Mouse (Mus musculus) A20 (cell line): Measurements from ENCODE around the gene Atp2c1.

ENCODE experiments used
- DNase-seq: peaks from one replicate; pipeline ENCODE4 v3.0.0-alpha.2; 2011; ENCODE audit warnings: low read depth, low spot score

Gene Atp2c1

DNA sequence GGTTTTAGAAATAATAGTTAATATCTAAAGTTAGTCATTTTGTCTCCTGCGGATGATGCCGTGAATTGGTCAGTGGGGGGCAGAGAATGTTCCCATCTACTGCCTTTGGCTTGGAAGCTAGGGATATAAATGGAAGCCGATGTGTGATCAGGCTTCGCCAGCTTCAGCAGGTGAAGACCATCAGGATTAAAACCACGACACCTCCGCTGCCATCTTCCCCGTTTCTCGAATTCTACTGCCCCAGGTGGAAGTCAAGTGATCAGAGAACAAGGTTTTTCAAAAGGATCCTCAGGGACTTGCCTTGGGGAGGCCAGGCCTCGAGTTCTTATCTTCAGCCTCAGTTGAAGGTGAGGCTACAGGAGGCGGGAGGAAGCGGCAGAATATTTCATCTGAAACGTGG, at the start of gene Atp2c1:
Atp2c1 (minus strand) TSS at position 101 of the 400 bp plus-strand sequence.
- DNase-seq = no peak

- DNase-seq = no peak
Measured at GRCm38 (mm10) chr9:105557452-105557851, 30.3 kb upstream of the Atp2c1 start.

- no peak for DNase-seq
Measured at GRCm38 (mm10) chr9:105556141-105556735, 29.1 kb upstream of the Atp2c1 start.

- DNase-seq = no peak
Measured at GRCm38 (mm10) chr9:105554439-105554807, 27.3 kb upstream of the Atp2c1 start.

DNA sequence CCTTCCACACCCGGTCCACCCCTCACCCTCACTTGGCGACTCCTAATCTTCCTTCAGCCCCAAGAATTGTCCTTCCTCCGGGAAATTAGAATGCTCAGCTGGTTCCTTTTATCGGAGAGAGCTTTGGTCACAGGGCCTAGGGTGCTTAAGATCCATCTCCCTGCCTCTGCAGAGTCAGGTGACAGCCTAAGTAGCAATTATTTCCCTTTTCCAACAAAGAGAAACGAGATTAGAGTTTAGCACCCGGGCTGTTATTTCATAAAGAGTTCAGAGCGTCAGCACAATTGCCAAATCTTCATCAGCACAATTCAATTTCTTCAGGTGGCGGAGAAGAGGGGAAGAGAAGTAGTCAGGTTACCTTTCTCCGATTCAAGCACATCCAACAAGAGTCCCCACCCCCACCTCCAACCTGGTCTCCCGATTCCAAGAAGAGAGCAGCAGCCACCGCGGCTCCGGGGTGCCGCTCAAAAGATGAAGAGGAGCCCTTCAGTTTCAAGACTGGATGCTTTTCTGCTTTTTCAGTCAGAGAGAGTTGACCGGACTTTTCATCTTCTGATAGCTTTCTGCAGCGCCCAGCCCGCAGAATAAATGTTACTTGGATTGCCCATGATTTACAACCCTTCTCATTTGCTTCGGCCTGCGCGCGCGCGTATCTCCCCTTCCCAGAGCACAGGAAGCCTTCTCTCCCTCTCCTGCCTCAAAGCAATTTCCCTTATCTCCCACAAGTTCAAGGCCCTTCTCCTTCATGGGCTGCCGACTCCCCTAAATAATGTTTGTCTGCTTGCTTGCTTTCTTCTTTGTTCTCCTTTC, 26.7 kb upstream of the Atp2c1 start:
- DNase-seq = no peak

- DNase-seq = no peak
Measured at GRCm38 (mm10) chr9:105551407-105551806, 24.3 kb upstream of the Atp2c1 start.

DNA sequence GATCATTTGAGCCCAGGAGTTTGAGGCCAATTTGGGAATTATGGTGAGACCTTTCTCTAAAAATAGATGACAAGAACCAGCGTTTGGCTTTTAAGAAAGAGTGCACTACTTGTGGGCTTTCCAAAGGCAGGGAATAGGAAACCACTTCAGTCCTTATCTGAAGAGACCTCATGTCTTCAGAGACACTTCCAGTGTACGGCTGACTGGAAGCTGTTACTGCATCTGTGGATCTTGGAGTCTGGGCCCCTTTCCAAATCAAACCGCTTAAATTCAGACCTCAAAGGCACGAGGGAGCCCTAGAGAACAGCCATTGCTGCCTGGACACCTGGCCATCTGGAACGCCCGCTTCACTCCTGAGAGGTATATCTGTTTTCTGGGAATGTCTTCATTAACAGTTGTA, 22.0 kb upstream of the Atp2c1 start:
- no peak for DNase-seq

DNA sequence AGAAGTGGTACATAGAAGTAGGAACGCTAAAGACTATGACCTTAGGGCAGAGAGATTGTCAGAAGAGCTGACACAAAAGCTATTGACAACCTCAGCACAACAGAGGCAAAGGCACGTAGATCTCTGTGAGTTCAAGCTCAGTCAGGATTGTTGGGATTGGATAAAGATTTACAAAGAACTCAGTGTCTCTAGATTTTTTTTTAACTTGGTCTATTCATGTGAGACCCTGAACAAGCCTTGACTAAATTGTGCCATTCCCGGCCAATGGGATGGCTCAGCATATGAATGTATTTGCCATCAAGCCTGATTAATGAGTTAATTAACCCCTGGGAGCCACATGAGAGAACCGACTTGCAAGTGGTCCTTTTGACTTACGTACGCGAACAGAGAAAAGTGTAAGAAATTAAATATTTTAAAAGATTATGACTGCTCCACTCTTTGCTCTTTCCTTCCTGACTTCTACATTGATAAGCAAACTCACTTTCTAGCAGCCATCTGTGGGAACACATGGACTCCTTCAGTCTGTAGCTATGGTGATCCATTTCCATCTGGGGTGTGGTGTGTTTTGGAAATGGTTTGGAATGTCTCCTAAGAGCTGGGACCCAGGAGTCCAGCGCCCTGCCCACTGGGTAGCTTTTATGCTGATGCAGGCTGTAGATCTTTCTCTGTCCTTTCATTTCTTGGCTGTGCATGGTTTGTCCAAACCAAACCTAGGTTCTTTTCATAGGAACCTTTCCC, 17.1 kb upstream of the Atp2c1 start:
- no peak for DNase-seq

GRCm38 (mm10) chr9:105537473-105537872, 10.4 kb upstream of the Atp2c1 start:
- DNase-seq = no peak

- no peak for DNase-seq
Measured at GRCm38 (mm10) chr9:105536877-105537276, 9.8 kb upstream of the Atp2c1 start.

GRCm38 (mm10) chr9:105525355-105525754, 1.8 kb downstream of the Atp2c1 start:
- DNase-seq = no peak

GRCm38 (mm10) chr9:105523038-105523437, 4.1 kb downstream of the Atp2c1 start:
- no peak for DNase-seq

GRCm38 (mm10) chr9:105522063-105522462, 5.1 kb downstream of the Atp2c1 start:
- peak; percentile 12 for DNase-seq

GRCm38 (mm10) chr9:105520776-105521552, 6.2 kb downstream of the Atp2c1 start:
- peak; percentile 64 for DNase-seq

DNA sequence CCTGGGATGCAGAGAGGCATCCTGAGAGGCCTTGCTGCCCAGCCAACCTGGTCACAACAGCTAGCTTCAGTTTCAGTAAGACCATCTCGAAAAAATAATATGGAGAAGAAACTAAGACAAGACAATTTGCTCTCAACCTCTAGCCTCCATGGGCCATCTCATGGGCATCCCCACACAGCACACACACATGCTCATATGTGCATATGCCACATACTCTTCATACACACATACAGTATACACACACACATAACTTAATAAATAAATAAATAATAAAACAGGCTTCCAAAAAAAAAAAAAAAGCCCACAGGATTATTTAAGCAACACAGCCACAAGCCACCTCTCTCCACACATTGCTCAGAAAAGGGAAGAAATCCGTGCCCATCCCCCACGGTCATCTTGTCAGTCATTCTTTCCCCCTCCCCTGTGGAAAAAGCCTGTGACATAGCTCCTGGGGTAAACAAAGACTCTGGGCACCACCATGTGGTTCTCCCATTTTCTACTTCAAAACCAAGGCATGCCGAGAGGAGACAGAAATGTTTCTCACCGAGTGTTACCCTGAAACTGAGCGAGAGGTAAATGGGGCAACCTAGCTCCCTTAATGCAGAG, 7.7 kb downstream of the Atp2c1 start:
- DNase-seq = no peak

GRCm38 (mm10) chr9:105503690-105504089, 23.4 kb downstream of the Atp2c1 start:
- DNase-seq = no peak

GRCm38 (mm10) chr9:105502389-105502788, 24.7 kb downstream of the Atp2c1 start:
- DNase-seq = no peak

DNA sequence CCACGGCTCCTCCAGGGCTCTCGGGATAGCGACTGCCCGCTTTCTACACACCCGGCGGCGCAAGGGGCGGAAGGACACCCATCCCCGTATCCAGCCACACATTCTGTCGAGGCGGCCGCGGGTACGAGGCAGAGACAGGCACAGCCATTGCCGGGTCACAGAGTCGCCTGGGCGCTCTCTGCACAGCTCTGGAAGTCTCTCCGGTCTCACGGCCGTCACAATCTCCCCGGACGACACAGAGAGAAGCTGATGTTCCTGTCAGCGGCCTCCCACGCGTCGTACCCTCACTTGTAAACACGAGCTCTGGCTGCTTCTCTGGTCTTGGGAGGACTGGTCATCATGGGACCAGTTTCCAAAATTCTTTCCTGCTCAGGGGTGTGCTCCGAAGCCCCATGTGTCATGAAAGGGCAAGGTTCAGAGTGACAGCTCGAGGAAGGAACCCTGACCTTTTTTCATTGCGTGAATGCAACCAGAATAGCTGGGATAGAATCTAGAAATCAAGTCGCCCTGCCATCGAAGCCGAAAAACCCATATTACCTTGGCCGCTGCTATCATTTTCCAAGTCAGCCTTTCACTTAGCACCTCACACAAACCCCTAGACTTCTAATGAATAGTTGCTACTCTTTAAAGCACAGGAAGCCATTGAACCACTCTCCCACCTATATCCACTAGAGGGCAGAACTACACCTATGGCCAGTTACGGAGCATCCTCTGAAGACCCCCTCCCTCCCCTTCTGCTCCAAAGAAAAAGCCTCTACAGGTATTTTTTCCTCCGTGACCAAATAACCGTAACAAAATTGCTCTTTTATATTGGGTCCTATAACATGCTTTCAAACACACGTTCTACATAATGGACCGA, 31.6 kb downstream of the Atp2c1 start:
- DNase-seq = peak; percentile 80

GRCm38 (mm10) chr9:105494553-105495315, 32.4 kb downstream of the Atp2c1 start:
- peak; percentile 95 for DNase-seq

DNA sequence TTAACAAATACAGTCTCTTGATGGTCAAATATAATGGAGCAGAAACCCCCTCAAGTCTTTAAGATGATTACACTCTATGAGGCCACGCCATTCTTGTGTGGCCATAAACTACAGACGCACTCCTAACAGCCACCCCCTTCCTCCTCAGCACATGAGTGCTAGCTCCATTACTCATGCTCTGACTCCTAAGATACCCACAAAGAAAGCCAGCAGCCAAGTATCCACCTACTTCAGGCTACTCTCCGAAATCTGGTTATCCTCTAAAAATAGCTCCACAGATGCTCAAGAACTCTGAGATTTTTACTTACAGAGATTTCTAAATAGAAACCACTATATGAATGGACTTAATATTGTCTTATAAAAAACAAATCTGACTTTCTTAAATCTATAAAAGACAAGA, 34.4 kb downstream of the Atp2c1 start:
- DNase-seq = no peak
